Comparison of ENCODE assay signal across 9 mouse cellular contexts in genomic region chr4:123529230-123529629, GRCm38 (mm10).
A peak's percentile ranks its signal among the peaks of the same experiment; 100 is the strongest.
DNase-seq lines count a peak whose midpoint lies in the region; ATAC-seq and TF ChIP-seq lines count a peak whose summit lies in the region.
"Had no signal": no experiment of that assay in that cellular context is flagged by ENCODE, and none has a peak within 500 bp of the region (broad histone marks: within the 10 kb centered on the region; RNA-seq: fewer than 3 reads in every experiment).

No protein-coding gene starts in this region.

- no peaks in the 10 kb centered on the region for H3K27me3 ChIP-seq in thymus, adult 2 months (ENCODE audit: control insufficient read depth, insufficient read depth, low read length)
- H3K27me3 ChIP-seq in hindbrain, embryonic 14.5 days (ENCODE audit: control insufficient read depth, insufficient read depth, low read length) = no peaks in the 10 kb centered on the region
- no peaks in the 10 kb centered on the region for H3K27me3 ChIP-seq in liver, postnatal 0 days (ENCODE audit: insufficient read depth, low read length)
- H3K27me3 ChIP-seq: heart, embryonic 15.5 days had no signal

- ATAC-seq in hindbrain, embryonic 14.5 days (ENCODE audit: low FRiP score) = no peak
- ATAC-seq in liver, postnatal 0 days = no peak

- TF ChIP-seq EP300 in liver, postnatal 0 days (IDR thresholded peaks at IDR 0.05; ENCODE audit: low read depth) = no peak

- H3K27ac ChIP-seq in thymus, adult 2 months (ENCODE audit: control insufficient read depth, insufficient read depth, low read length) = no peak overlapping the region
- peak overlapping the region; percentile 61 for H3K27ac ChIP-seq in hindbrain, embryonic 14.5 days
- H3K27ac ChIP-seq in liver, postnatal 0 days (ENCODE audit: low read depth) = no peak overlapping the region
- H3K27ac ChIP-seq: heart, embryonic 15.5 days had no signal

- peaks cover 9% of the 10 kb centered on the region; the same call in 1 of the 2 replicates for H3K36me3 ChIP-seq in thymus, adult 2 months (ENCODE audit: control insufficient read depth, insufficient read depth, low read length)
- no peaks in the 10 kb centered on the region for H3K36me3 ChIP-seq in hindbrain, embryonic 14.5 days (replicated peaks; ENCODE audit: control insufficient read depth, insufficient read depth)
- 0 out of 2 replicates have a peak, but pooled peaks cover 2% of the 10 kb centered on the region for H3K36me3 ChIP-seq in liver, postnatal 0 days (replicated peaks; ENCODE audit: insufficient read depth, low read length)
- H3K36me3 ChIP-seq: heart, embryonic 15.5 days had no signal

- H3K4me2 ChIP-seq in hindbrain, embryonic 14.5 days (replicated peaks) = no peak overlapping the region
- H3K4me2 ChIP-seq in liver, postnatal 0 days (ENCODE audit: low read depth, low read length) = no peak overlapping the region
- H3K4me2 ChIP-seq: heart, embryonic 15.5 days had no signal

- H3K9me3 ChIP-seq in hindbrain, embryonic 14.5 days (ENCODE audit: control insufficient read depth, low read length) = no peaks in the 10 kb centered on the region
- H3K9me3 ChIP-seq in liver, postnatal 0 days (ENCODE audit: low read length) = no peaks in the 10 kb centered on the region
- H3K9me3 ChIP-seq: heart, embryonic 15.5 days had no signal

- no peak overlapping the region for H3K9ac ChIP-seq in hindbrain, embryonic 14.5 days
- H3K9ac ChIP-seq in liver, postnatal 0 days (replicated peaks) = no peak overlapping the region
- H3K9ac ChIP-seq: heart, embryonic 15.5 days had no signal

- WGBS in thymus, adult 2 months = 80% methylated on average over 6 of the region's 6 CpGs
- 55% methylated on average over 6 of the region's 6 CpGs for whole genome bisulfite sequencing in hindbrain, embryonic 14.5 days
- 58% methylated on average over 6 of the region's 6 CpGs for WGBS in liver, postnatal 0 days (ENCODE audit: insufficient replicate concordance)

- no peak for TF ChIP-seq POLR2A in thymus, adult 2 months (IDR thresholded peaks at IDR 0.05; ENCODE audit: control insufficient read depth, extremely low read depth, insufficient read depth, low read length, poor library complexity)

- no peak overlapping the region for H3K4me3 ChIP-seq in thymus, adult 2 months (ENCODE audit: control insufficient read depth, insufficient read depth, low read length)
- no peak overlapping the region for H3K4me3 ChIP-seq in hindbrain, embryonic 14.5 days (replicated peaks; ENCODE audit: low read length)
- no peak overlapping the region for H3K4me3 ChIP-seq in liver, postnatal 0 days (ENCODE audit: low read depth, low read length)
- H3K4me3 ChIP-seq: heart, embryonic 15.5 days had no signal

- peaks cover 2% of the 10 kb centered on the region; the same call in 1 of the 2 replicates for H3K4me1 ChIP-seq in thymus, adult 2 months (replicated peaks; ENCODE audit: control insufficient read depth, insufficient read depth, low read length)
- H3K4me1 ChIP-seq in hindbrain, embryonic 14.5 days (replicated peaks; ENCODE audit: control insufficient read depth, insufficient read depth, low read length) = peaks cover 44% of the 10 kb centered on the region
- H3K4me1 ChIP-seq in liver, postnatal 0 days (ENCODE audit: insufficient read depth) = peaks cover 7% of the 10 kb centered on the region; the same call in 1 of the 2 replicates

- 0 out of 2 replicates have a peak, but pooled peaks have one; percentile 20 for TF ChIP-seq CTCF in thymus, adult 2 months (IDR thresholded peaks at IDR 0.05; ENCODE audit: borderline replicate concordance, control insufficient read depth, extremely low read depth, insufficient read depth, low read length, poor library complexity)
- TF ChIP-seq CTCF in liver, postnatal 0 days (IDR thresholded peaks at IDR 0.05; ENCODE audit: low read depth) = peak; percentile 75

- peak; percentile 41 for DNase-seq in adrenal gland, postnatal 10 days
- no peak for DNase-seq in adrenal gland, adult 2 months
- DNase-seq in thymus, adult 2 months = no peak
- DNase-seq in thymus, postnatal 36 days = no peak
- DNase-seq in embryo, embryonic 9.5 days (ENCODE audit: extremely low spot score) = peak; percentile 35
- peak; percentile 65 for DNase-seq in hindbrain, embryonic 14.5 days (ENCODE audit: low spot score)
- DNase-seq in liver, postnatal 0 days = peak; percentile 45
- DNase-seq in retina, embryonic 14.5 days (ENCODE audit: low spot score) = peak; percentile 68

Comparison
In these comparisons a context has a peak if more than half of its experiments do, and no peak if none do; other contexts are left out.
1. DNase-seq: peak in adrenal gland, postnatal 10 days (single experiment), embryo, embryonic 9.5 days (single experiment), hindbrain, embryonic 14.5 days (single experiment), liver, postnatal 0 days (single experiment) and retina, embryonic 14.5 days (single experiment); none in adrenal gland, adult 2 months (single experiment), thymus, adult 2 months (single experiment) and thymus, postnatal 36 days (0 of 2).